Mouse (Mus musculus) heart, postnatal 10 days (tissue): ENCODE results near the gene Sema7a. TPM values are rescaled to one million over a fixed set of nuclear protein-coding genes. Genes with fewer than 3 reads are reported as not detected.

Experiments
- DNase-seq, 2 experiments: peaks; one replicate each; pipeline ENCODE4 v3.0.0; 2021
- intact Hi-C: fragments of 180-260 bp; cut with DNase I; formaldehyde crosslinking; loops from one replicate; pipeline ENCODE4 v1.15.1; 2025
- total RNA-seq, 2 experiments: library from RNA; stranded (reverse); gene quantifications; 2 replicates each; pipeline ENCODE4 v1.2.3; 2021

Gene Sema7a
- total RNA-seq, 2 experiments from 2014 or later: 45.2 to 48.3 TPM

DNA sequence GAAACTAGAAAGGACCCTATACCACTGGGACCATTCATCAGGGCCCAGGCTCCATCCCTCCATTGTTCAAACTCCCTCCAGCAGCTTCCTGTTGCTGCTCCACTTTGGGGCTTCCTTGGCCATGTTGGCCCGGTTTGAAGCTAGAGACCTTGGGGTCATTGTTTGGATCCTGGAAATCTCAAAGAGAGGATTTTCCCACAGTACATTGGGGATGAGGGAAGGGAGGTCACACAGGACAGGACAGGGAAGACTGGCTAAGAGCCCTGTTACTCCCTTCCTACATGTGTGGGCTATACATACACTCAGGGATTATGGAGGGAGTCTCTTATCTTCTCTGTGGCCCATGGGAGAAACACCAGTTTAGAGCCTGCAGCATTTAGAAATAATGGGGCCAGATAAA lies 18.7 kb downstream of the Sema7a start:
- intact Hi-C loops: no loop called here
- no peak for DNase-seq

GRCm38 (mm10) chr9:57959399-57959798 lies 19.5 kb downstream of the Sema7a start:
- no peak for DNase-seq
- intact Hi-C loops: no loop called here

DNA sequence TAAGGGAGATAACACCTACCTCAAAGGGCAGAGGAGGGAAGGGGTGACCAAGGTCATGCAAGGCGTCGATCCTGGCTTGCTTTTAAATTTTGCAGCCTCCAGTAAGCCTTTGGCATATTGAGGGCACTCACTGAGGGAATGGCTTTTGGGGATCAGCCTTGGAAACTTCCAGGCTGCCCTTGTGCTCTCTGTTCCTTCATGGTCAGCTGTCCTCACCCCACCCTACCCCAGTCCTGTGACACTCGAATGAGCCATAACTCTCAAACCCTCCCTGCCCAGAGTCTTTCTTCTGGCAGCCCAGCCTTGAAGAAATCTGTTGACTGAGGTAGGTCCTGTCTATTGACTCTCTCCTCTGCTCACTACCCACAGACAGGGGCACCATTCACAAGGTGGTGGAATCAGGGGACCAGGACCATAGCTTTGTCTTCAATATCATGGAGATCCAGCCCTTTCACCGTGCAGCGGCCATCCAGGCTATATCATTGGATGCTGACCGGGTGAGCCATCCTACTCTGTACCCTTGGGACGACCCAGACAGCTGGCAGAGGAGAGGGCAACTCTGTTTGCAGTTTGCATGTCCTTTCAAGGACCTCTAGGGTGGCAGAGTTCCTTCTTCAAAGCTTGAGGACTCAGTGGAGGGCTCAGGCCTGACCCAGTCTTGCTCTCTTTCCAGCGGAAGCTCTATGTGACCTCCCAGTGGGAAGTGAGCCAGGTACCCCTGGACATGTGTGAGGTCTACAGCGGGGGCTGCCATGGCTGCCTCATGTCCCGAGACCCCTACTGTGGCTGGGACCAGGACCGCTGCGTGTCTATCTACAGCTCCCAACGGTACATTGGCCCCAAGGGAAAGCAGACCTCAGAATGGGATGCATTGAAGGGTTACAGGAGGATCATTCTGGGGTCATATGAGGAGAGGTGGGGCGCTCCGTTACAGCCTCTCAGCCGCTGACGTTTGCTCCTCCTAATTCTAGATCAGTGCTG lies 20.3 kb downstream of the Sema7a start:
- DNase-seq: no peak
- intact Hi-C loops: no loop called here

DNA sequence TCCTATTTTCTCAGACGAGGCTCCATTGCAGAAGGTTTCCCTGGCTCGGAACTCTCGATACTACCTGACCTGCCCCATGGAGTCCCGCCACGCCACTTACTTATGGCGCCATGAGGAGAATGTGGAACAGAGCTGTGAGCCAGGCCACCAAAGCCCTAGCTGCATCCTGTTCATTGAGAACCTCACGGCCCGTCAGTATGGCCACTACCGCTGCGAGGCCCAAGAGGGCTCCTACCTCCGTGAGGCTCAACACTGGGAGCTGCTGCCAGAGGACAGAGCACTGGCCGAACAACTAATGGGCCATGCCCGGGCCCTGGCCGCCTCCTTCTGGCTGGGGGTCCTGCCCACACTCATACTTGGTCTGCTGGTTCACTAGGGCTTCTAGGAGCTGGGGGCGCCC lies 21.3 kb downstream of the Sema7a start:
- no peak for DNase-seq
- intact Hi-C loops: no loop called here

DNA sequence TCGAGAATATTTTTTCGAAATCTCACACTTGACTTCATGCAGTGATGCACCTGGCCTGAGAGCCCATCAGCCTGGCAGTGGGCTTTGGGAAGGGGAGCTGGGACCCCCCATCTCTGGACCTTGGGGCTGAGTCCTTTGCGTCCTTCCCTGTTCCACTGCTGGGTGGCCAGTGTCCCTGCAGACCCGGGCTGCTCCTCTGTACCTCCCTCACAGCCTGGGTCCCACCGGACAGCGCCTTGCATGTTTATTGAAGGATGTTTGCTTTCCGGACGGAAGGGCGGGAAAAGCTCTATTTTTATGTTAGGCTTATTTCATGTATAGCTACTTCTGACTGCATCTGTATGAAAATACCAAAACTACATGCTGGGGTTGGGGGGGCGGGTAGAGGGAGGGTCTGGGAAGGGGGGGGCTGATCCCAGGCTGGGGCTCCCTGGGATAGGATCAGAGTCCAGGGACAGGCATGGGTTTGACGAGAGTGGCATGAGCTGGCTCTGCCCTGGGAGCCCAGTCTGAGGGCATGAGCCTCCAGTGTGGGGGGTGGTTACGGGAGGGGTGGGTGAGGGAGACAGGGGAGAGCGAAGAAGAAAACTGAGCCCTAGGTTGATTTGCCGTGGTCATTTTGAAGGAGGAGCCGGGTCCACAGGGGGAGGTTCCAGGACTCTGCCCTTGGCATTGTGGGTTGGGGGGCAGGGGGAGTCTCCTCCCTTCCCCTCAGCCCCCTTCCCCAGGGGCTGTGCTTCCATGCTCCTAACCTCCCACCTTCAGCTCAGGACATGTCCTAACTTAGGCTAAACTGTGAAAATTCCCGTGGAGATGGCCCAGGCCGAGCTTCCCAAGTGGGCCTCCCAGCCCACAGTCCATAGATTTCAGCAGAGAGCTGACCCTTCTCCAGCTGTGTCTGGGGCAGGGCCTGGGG lies 22.2 kb downstream of the Sema7a start:
- DNase-seq: no peak
- intact Hi-C loops: no loop called here

DNA sequence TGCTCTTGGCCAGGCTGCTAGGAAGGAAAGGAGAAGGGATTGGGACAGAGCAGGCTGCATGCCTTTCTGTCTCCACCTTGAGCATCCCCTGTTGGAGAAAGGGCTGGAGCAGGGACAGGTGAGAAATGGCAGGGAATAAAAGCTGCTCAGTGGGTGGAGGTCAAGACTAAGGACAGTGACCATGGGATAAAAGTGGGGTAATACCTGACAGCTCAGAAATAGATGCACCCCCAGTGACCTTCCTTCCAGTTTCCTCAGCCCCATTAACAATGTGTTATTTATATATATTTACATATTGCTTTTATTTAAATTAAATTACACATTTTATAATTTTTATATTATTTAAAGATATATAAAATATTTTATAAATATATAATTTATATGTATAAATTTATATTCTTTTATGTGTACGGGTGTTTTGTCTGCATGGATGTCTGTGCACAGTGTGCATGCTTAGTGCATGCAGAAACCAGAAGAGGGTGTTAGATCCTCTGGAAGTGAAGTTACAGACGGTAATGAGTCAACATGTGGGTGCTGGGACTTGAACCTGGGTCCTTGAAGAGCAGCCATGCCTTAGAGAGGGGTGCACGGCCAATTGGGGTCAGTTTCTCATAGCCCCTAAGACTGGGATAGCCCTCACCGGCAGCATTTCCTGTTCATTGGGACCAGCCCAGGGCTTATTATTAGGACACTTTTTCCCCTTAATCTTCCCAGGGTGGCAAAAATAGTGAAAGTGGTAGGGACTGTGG lies 23.5 kb downstream of the Sema7a start:
- intact Hi-C loops: no loop called here
- no peak for DNase-seq

- intact Hi-C loops: loop anchor here (2.0 kb wide), 1 partner anchor 19 kb away; no protein-coding TSS in a partner anchor
- no peak for DNase-seq
These were observed 24.1 kb downstream of the Sema7a start for GRCm38 (mm10) chr9:57963998-57964395.

DNA sequence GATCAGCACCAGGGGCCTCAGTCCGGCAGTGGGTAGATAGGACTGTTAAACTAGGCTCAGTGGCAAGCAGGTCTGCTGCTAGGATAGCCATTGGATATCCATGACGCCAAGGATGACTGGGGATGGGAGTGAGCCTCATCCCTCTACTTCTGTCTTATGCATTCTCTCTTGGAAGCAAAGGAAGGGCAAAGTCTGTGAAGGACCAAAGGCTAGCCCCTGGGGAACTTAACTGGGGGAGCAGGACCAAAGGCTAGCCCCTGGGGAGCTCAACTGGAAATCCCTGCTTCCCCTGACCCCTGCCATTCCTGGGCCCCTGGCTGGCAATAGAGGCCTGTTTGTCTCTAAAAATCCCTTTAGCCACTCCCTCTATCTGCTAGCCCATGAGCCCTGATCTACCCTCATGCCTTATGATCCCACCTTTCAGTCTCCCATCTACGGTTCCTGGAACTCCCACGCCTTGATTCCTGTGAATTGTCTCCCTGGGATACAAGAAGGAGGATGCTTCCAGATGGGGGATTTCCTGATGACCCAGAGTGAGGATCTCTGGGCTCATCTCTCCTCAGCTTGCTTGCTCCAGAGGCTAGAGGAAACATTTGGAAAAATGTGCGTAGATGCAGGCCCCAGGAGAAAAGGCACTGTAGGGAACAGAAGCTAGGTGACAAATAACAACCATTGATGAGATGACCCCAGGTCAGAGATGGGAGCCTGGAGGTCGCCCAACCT lies 24.8 kb downstream of the Sema7a start:
- no peak for DNase-seq
- intact Hi-C loops: loop anchor here (2.0 kb wide), 1 partner anchor 20 kb away; no protein-coding TSS in a partner anchor

DNA sequence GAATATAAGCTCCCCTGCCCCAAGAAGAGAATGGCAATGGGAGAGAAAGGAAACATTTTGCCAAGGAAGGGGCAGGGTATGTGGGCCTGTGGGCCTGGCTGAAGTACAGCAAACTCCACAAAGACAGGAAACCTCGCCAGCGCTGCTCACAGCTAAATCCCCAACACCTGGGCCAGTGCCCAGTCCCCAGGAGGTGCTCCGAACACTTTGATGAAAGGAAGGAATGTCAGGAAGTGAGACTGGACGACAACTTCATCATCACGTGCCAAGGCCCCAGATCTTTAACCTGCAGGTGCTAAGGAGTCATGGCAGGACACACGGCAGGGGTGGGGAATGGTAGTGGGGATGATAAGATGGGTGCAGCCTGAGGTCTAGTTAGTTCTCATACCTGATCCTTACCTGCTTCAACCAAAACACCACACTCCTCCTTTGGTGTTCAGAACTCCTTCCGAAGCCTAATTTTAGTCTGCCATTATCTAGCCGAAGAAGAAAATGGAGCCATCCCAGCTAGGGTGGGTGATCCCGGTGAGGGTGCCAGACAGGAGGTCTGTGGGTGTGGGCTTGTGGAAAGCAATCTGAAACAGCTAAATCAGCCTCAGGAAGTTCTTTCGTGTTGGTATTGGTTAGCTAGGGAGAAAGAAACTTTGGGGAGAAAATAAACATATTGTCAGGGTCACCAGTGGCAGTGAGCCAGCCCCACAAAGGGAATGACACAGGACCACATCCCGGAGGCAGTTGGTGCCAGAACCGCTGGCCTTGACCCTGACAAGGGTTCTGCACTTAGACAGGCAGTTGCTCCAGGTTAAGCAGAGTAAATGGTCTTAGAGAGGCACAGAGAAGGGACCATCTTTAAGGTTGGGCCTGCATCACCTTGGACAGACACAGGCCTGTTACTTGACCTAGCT lies 25.6 kb downstream of the Sema7a start:
- intact Hi-C loops: loop anchor here (2.0 kb wide), 1 partner anchor 21 kb away; no protein-coding TSS in a partner anchor

DNA sequence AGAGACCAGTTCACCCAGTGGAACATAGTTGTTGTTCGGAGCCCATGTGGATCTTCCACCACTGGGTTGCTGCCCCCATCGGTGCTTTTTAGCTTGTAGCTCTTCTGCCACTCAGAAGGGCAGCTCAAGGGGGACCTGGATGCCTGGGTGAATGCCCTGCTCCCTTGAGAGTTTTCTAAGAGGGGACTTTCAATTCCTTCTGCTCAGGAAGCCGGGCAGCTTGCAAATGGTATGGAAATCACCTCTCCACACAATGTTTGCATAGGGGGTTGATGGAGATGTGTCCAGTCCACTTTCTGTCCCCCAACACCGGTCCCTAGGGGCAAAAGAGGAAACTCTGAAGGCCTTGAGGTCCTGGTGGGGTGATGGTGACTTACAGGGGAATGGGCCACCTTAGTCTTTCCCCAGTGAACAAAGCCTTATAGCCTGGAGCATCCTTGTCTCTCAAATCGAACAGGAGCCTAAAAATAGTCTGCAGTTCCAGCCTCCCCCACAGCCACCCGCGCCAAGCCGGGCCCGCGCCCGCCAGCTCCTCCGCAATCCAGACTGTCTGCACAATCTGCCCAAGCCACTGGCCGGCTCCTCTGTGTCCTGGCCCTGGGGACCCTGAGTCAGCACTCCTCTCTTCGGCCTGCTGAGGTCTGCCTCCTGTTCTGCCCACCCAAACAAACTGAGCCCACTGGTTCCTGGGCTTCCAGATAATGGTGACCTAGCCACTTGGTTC lies 27.5 kb downstream of the Sema7a start:
- peak; percentile 84 to 85 for DNase-seq
- intact Hi-C loops: no loop called here

More for the DNA sequence above, 25.6 kb downstream of the Sema7a start:
- DNase-seq: no peak

- DNase-seq: no peak
- intact Hi-C loops: no loop called here
These were observed 28.4 kb downstream of the Sema7a start for GRCm38 (mm10) chr9:57968166-57968771.

GRCm38 (mm10) chr9:57968783-57969542 lies 29.1 kb downstream of the Sema7a start:
- DNase-seq: no peak

DNA sequence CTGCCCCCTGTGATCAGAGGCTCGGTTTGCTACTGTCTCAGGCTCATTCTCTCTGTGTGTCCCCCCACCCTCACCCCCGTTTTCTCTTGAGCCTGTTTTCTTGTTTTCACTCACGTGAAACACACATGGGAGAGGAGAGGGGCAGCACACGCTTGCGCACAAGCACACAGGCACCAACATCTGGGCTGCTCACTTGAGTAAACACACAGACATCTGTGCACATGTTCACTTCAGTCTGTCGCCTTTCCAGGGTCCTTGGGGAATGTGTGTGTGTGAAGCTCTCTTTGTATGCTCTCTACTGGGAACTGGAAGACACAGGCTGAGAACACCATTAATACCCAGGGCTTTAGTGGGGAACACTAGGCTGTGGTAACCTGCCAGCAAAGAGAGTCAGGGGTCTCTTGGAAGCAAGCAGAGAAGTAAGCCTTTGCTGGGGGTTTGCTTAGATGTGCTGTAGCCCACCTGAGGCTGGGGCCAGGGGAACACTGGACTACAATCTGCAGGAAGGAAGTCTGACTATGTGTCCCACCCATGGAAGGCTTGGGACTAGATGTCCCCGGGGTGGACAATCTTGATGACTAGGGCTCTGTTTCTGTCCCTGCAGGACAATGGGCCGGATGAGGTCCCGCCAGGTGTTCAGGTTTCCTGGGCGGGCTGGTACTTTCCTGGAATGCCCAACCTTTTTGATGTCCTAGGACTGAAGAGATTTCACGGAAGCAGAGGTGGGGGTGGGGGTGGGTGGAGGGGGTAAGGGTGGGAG lies 30.0 kb downstream of the Sema7a start:
- intact Hi-C loops: loop anchor here (2.0 to 5.0 kb wide), 2 partner anchors 19 to 33 kb away; no protein-coding TSS in a partner anchor
- no peak for DNase-seq

More at GRCm38 (mm10) chr9:57968783-57969542, 29.1 kb downstream of the Sema7a start:
- intact Hi-C loops: no loop called here

- intact Hi-C loops: loop anchor here (2.0 to 5.0 kb wide), 2 partner anchors 17 to 34 kb away; no protein-coding TSS in a partner anchor
- no peak for DNase-seq
These were observed 31.5 kb downstream of the Sema7a start for GRCm38 (mm10) chr9:57971413-57971812.

DNA sequence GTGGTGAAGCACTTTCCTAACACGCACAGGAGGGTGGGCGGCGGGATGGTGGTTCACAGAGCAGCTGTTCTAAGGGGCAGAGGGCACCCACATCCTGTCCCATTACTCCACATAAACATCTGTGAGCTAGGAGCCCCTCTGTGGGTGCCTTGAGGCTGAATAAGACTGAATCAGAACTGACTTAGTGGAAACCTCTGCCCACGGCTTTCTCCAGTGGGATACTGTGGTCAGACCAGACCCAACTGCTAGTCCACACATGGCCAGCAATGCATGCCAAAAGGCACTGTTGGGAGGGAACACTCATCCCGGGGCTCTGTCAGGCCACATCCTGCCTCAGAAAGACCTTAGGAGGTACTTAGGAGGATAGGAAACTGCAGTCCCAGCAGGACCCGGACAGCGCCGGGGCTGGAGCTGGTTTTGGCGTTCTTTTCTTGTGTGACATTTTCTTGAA lies 32.3 kb downstream of the Sema7a start:
- intact Hi-C loops: loop anchor here (5.0 kb wide), 1 partner anchor 35 kb away; no protein-coding TSS in a partner anchor
- DNase-seq: peak in 1 of 2 experiments; percentile 51
